Mouse (Mus musculus) liver, embryonic 12.5 days (tissue): ENCODE results near the gene Pycr1. TPM values are rescaled to one million over a fixed set of nuclear protein-coding genes. Genes with fewer than 3 reads are reported as not detected.

Experiments used
- ATAC-seq: fragments of 200-750 bp; cut with Nextera tagmentation; 2 replicates; pipeline ENCODE4 v1.8.0; 2017; ENCODE audit warnings: moderate number of reproducible peaks, mild to moderate bottlenecking, moderate library complexity
- H3K27ac ChIP-seq: fragments of 300-500 bp; sonication (generic); 2 replicates; pipeline ENCODE4 v1.5.1; 2016; ENCODE audit warnings: mild to moderate bottlenecking
- H3K27me3 ChIP-seq: fragments of 300-500 bp; sonication (generic); replicated peaks from 2 replicates; pipeline ENCODE4 v1.6.1; 2016; ENCODE audit warnings: mild to moderate bottlenecking, moderate library complexity
- H3K36me3 ChIP-seq: fragments of 300-500 bp; sonication (generic); 2 replicates; pipeline ENCODE4 v1.6.1; 2016; ENCODE audit warnings: mild to moderate bottlenecking, moderate library complexity
- H3K4me1 ChIP-seq: fragments of 300-500 bp; sonication (generic); 2 replicates; pipeline ENCODE4 v1.6.1; 2016
- H3K4me2 ChIP-seq: fragments of 300-500 bp; sonication (generic); 2 replicates; pipeline ENCODE4 v1.6.1; 2016; ENCODE audit warnings: mild to moderate bottlenecking, moderate library complexity
- H3K4me3 ChIP-seq: fragments of 300-500 bp; sonication (generic); 2 replicates; pipeline ENCODE4 v1.5.1; 2016; ENCODE audit warnings: mild to moderate bottlenecking, moderate library complexity
- H3K9ac ChIP-seq: fragments of 300-500 bp; sonication (generic); 2 replicates; pipeline ENCODE4 v1.6.1; 2016; ENCODE audit warnings: mild to moderate bottlenecking, moderate library complexity
- H3K9me3 ChIP-seq: fragments of 300-500 bp; sonication (generic); replicated peaks from 2 replicates; pipeline ENCODE4 v1.6.1; 2016; ENCODE audit warnings: mild to moderate bottlenecking, moderate library complexity
- WGBS: fragments of 180-500 bp; shearing (Covaris S2); methylation state at CpG from one replicate; pipeline ENCODE4 v1.1.7; 2016; ENCODE audit not compliant: insufficient replicate concordance; 5-methylcytosine and 5-hydroxymethylcytosine counted together
- polyA plus RNA-seq: library from polyadenylated mRNA; unstranded; fragments of >200 nt; fragmentation: Nextera tagmentation; extraction: Ambion mirVana; gene quantifications from 2 replicates; pipeline ENCODE4 v1.2.1, GENCODE M21; 2016

The Pycr1 gene
- polyA plus RNA-seq, 1 experiment from 2014 or later: 11.3 TPM

DNA sequence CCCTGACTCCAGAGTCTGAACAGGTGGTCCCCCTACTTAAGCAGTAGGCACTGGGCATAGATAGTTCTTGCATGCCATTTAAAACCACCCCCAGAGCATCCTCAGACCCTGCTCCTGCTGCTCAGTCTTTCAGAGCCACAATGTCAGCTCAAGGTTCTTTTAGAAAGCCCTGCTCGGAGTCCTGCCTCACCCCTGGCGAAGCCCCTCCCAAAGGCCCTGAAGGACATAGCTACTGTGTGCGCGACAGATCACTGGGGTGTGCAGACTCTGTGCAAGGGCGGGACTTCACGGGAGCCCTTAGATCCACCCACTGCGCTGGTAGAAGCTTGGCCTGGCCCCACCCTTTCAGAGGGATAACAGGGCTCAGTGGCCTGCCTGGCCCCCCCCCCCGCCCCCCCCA, 34.3 kb downstream of the Pycr1 start:
- 26% methylated on average over 8 of the region's 8 CpGs for WGBS
- H3K27me3 ChIP-seq: peaks cover 22% of the 10 kb centered on the region
- H3K27ac ChIP-seq: peak overlapping the region; percentile 15
- H3K9ac ChIP-seq: peak overlapping the region; percentile 33; the same call in 1 of the 2 replicates
- H3K4me1 ChIP-seq: peaks cover 41% of the 10 kb centered on the region
- H3K4me3 ChIP-seq: no peak overlapping the region
- peak overlapping the region; percentile 60 for H3K4me2 ChIP-seq
- ATAC-seq: peak; percentile 69
- H3K9me3 ChIP-seq: no peaks in the 10 kb centered on the region
- H3K36me3 ChIP-seq: peaks cover 79% of the 10 kb centered on the region

DNA sequence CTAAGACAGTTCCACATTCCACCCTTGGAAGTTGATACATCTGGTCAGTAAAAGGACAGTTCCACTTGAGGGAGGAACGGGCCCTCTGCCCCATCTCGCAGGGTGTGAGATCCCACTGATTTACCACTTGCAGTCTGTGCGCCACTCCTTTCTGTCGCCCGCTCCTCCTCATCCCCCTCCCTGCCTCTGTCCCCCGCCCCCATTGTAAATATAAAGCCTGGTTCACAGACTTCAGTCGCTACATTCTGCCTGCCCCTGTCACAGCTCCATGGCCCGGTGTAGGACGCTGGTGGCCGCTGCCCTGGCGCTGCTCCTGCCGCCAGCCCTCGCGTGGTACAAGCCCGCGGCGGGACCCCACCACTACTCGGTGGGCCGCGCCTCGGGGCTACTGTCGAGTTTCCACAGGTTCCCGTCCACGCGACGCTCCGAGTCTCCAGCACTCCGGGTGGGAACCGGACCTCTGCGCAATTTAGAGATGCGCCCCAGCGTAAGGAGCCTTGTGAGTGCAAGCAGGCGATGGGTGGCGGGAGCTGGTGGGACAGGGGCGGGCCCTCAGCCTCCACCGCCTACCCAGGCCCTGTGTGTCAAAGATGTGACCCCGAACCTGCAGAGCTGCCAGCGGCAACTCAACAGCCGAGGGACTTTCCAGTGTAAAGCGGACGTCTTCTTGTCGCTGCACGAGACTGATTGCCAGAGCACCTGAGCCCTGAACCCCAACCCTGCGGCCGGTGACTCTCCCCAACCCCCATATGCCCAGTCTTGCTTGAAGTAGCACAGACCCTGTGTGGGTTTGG, 35.1 kb downstream of the Pycr1 start, which contains the start of gene Npb:
TSS of gene Npb (plus strand) at position 237 of the 794 bp plus-strand sequence.
- H3K4me1 ChIP-seq: peaks cover 49% of the 10 kb centered on the region
- ATAC-seq: no peak
- peak within 1 kb of the TSS; percentile 38 for H3K4me3 ChIP-seq
- 23% methylated on average over 45 of the region's 45 CpGs for WGBS
- H3K36me3 ChIP-seq: peaks cover 79% of the 10 kb centered on the region
- peak within 1 kb of the TSS; percentile 29 for H3K27ac ChIP-seq
- H3K4me2 ChIP-seq: peak within 1 kb of the TSS; percentile 60
- peak within 1 kb of the TSS; percentile 33; the same call in 1 of the 2 replicates for H3K9ac ChIP-seq
- H3K9me3 ChIP-seq: no peaks in the 10 kb centered on the region
- H3K27me3 ChIP-seq: peaks cover 22% of the 10 kb centered on the region

DNA sequence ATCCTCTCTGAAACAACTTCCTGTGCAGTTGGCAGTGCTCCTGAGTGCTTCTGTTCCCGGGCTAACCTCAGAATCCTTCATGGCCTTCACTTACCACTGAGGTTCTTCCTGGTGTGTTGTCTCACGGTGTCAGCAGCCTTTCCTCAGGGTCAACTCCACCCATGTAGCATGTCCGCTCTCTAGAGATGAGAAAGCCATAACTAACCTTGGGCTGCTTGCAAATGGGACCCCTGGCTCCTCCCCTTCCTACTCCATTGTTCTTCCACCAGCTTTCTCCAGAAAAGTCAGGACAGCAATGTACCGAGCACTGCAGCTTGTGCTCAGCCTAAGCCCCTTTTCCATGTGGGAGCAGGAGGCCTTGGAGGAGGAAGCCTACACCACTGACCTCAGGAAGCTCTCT, 36.8 kb downstream of the Pycr1 start:
- Histone ChIP-seq H3K4me3 (no peak overlapping the region), H3K36me3 (peaks cover 79% of the 10 kb centered on the region), H3K27ac (peak overlapping the region; percentile 20), H3K4me1 (peaks cover 66% of the 10 kb centered on the region), H3K9ac (no peak overlapping the region), H3K27me3 (peaks cover 22% of the 10 kb centered on the region), H3K4me2 (no peak overlapping the region), H3K9me3 (no peaks in the 10 kb centered on the region)
- 70% methylated on average over 4 of the region's 4 CpGs for WGBS
- no peak for ATAC-seq

DNA sequence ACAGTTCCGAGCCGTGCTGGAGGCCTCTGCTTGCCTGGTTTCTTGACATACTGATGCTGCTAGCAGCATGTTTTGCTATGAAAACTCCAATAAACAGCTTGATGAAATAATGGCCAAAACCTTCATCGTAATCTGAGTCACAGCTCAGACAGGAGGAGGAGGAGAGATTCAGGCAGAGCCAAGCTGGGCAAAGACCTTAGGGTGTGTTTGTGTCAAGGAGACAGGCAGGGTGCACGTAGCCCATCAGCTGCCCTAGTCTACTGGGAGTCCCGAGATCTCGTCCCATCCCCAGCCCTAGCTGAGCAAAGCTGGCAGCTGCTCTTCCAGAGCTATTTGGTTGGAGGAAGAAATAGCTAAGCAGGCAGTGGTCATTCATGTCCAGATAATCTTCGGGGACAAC, 37.9 kb downstream of the Pycr1 start:
- Histone ChIP-seq H3K4me1 (peaks cover 70% of the 10 kb centered on the region), H3K9me3 (no peaks in the 10 kb centered on the region), H3K36me3 (peaks cover 77% of the 10 kb centered on the region)

DNA sequence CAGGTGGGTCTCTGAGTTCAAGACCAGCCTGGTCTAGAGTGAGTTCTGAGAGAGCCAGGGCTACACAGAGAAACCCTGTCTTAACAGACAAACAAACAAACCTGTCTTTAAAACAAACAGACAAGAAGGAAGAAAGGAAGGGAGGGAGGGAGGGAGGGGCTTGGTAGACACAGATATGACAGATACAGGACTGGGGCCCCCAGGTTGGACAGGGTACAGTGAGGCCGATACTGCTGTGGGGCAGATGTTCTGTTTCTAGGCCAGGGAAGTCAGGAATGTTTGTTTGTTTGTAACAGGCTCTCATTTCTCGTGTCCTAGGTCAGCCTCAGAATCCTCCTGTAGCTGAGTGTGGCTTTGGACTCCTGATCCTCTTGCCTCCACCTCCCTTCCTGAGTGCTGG, 40.0 kb downstream of the Pycr1 start:
- Histone ChIP-seq H3K4me1 (peaks cover 75% of the 10 kb centered on the region), H3K9me3 (no peaks in the 10 kb centered on the region), H3K27me3 (peaks cover 12% of the 10 kb centered on the region), H3K4me3 (peak overlapping the region; percentile 22; the same call in 1 of the 2 replicates), H3K9ac (peak overlapping the region; percentile 50), H3K36me3 (peaks cover 72% of the 10 kb centered on the region), H3K4me2 (peak overlapping the region; percentile 57), H3K27ac (peak overlapping the region; percentile 78)
- 15% methylated on average over 2 of the region's 2 CpGs for WGBS
- peak; percentile 81 for ATAC-seq

More for the DNA sequence above, 37.9 kb downstream of the Pycr1 start:
- Histone ChIP-seq H3K9ac (no peak overlapping the region), H3K4me2 (no peak overlapping the region), H3K27ac (no peak overlapping the region), H3K27me3 (peaks cover 22% of the 10 kb centered on the region), H3K4me3 (no peak overlapping the region)
- no peak for ATAC-seq
- WGBS: 85% methylated on average over 7 of the region's 7 CpGs

DNA sequence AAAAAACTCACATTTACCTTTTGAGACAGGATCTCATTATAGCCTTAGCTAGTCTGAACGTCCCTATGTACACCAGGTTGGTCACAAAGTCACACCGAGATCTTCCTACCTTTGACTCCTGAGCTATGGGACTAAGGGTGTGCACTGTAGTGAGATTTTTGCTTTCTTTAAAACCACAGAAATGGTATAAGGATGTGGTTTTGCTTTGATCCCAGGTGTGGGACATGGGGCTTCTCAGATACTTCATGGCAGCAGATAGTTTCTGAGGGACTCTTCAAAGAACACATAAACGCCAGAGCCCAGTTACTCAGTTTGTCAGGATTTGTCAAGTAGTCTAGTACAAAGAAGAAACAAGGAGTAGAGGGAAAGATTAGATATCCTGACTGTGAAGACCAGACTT, 42.9 kb downstream of the Pycr1 start:
- WGBS: 76% methylated on average over 3 of the region's 3 CpGs
- Histone ChIP-seq H3K4me2 (no peak overlapping the region), H3K27ac (0 out of 2 replicates have a peak overlapping the region, but pooled peaks have one; percentile 22), H3K36me3 (peaks cover 74% of the 10 kb centered on the region), H3K27me3 (no peaks in the 10 kb centered on the region), H3K9ac (no peak overlapping the region), H3K4me3 (no peak overlapping the region), H3K9me3 (no peaks in the 10 kb centered on the region), H3K4me1 (peaks cover 74% of the 10 kb centered on the region)
- no peak for ATAC-seq

DNA sequence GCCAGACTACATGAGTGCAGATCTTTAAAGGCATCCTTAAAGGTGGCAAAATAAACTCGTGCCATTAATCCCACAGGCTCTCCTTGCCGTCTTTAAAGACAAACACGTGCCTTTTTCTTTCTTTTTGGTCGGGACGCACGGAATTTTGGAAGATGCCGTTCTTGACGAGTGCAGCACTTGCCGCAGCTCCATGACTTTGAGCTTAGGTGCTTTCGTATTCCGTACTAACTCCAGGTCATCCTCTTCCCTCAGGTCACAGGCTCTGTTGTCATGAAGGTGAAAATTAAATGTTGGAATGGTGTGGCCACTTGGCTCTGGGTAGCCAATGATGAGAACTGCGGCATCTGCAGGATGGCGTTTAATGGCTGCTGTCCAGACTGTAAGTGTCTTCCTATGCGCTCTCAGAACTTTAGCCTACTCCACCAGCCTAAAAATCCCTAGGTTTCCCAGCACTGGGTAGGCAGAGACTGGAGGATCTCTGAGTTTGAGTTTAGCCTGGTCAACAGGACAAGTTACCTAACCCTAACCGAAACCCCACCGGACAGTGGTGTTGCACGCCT, 44.5 kb downstream of the Pycr1 start:
- H3K4me2 ChIP-seq: peak overlapping the region; percentile 93
- 42% methylated on average over 17 of the region's 17 CpGs for WGBS
- ATAC-seq: no peak
- peaks cover 78% of the 10 kb centered on the region for H3K4me1 ChIP-seq
- H3K9ac ChIP-seq: peak overlapping the region; percentile 80
- peak overlapping the region; percentile 95 for H3K4me3 ChIP-seq
- H3K9me3 ChIP-seq: no peaks in the 10 kb centered on the region
- H3K27me3 ChIP-seq: no peaks in the 10 kb centered on the region
- peak overlapping the region; percentile 96 for H3K27ac ChIP-seq
- H3K36me3 ChIP-seq: peaks cover 73% of the 10 kb centered on the region

DNA sequence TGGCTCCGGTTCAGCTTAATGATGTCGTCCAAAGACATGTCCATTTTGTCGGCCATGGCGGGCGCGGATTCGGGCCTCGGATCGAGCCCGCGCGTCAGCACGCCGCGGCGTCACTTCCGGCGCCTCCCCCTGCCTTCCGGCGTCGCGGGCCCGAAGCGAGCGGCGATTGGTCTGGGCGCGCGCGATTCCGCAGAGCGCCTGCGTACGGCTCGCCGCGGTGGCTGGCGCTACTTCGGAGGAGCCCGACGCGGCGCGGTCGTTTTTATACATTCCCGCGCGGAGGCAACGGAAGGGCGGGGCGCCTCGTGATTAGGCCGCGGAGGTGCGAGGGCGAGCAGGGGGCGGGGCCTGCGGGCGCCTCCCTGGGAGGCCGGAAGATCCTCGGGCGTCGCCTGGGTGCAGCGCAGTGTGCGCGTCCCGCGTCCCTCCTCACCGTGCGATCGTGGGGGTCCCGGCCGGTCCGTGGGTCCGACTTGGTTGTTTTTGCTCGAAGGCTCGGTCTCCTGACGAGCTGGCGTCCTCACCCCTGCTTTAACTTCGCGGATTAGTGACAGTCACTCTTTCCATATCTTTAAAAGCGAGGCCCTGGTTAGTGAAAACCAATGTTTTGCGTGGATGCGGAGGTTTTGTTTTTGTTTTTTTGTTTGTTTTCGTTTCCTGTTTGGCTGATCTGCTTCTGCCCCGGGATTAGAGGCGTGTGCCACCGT, 45.1 kb downstream of the Pycr1 start, which contains the start of the genes Alyref and Anapc11:
TSS of gene Alyref (minus strand) at position 83 of the 707 bp plus-strand sequence.
TSS of gene Anapc11 (plus strand) at position 139 of the 707 bp plus-strand sequence.
- H3K4me3 ChIP-seq: peak within 1 kb of the TSS; percentile 95
- H3K27ac ChIP-seq: peak within 1 kb of the TSS; percentile 96
- peak within 1 kb of the TSS; percentile 100 for H3K9ac ChIP-seq
- no peaks in the 10 kb centered on the region for H3K9me3 ChIP-seq
- H3K4me2 ChIP-seq: peak within 1 kb of the TSS; percentile 93
- H3K36me3 ChIP-seq: peaks cover 73% of the 10 kb centered on the region
- WGBS: 1% methylated on average over 88 of the region's 88 CpGs
- ATAC-seq: peak; percentile 97
- no peaks in the 10 kb centered on the region for H3K27me3 ChIP-seq
- H3K4me1 ChIP-seq: peaks cover 78% of the 10 kb centered on the region

DNA sequence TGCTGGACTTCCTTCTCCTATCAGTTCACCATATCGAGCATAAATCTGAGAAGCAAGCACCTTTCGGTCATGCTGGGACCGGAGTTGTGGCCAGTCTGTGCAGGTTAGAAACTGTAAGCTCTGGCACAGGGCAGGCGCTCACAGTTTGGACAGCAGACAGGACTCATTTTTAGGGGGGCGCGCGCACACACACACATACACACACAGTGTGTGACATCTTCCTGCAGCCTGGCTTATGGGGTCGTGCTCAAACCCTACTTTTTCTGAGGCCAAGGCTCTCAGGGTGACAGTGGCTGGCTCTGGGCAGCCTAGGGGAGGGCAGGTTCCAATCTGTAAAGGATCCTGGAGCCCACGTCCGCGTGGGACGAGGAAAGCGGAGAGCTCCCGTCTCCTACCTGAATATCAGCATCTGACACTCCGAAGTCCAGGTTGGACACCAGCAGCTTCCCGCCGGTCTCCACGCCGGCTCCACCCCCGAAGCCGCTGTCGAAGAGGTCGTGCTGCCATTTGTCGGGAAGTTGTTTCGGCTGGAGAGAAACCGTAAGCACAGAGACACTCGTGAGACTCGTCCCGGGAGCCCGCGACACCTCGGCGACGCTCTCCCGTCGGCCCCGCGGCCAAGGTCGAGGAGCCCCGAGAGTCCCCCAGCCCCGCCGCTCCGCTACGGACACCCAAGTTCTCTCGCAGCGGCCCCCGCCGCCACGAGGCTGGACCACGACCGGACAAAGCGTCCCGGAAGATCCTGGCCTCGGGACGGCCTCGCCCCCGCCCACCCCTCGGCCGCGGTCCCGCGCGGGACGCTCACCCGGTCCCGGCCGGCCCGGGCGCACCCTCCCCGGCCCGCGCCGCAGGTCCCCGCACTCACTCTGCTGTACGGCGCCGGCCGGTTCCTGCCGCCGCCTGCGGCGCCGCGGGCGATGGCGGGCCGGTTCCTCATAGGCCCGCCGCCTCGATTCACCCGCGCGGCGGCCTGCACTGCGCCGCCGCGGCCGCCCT, 46.0 kb downstream of the Pycr1 start:
- H3K36me3 ChIP-seq: peaks cover 73% of the 10 kb centered on the region
- no peaks in the 10 kb centered on the region for H3K27me3 ChIP-seq
- H3K27ac ChIP-seq: peak overlapping the region; percentile 96
- WGBS: 3% methylated on average over 92 of the region's 99 CpGs
- ATAC-seq: peak; percentile 30
- peak overlapping the region; percentile 100 for H3K9ac ChIP-seq
- peaks cover 74% of the 10 kb centered on the region for H3K4me1 ChIP-seq
- peak overlapping the region; percentile 95 for H3K4me3 ChIP-seq
- H3K4me2 ChIP-seq: peak overlapping the region; percentile 93
- H3K9me3 ChIP-seq: no peaks in the 10 kb centered on the region

DNA sequence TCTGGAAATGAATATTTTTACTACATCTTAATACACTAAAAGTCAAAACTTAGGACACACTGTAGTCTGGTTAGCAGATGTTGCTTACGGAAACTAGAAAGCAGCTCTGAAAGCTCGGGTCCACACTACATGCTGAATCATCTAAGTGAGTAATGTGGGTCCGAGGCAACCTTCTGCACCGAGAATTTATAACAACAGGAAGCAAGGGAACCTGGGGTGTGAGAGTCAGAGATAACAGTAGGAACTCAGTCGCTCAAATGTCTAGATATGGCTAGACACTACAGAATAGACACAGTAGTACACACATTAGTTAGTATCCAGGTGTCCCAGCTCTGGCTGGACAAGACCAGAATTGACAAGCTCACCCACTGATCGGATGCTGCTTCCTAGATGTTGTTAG, 55.0 kb downstream of the Pycr1 start:
- no peaks in the 10 kb centered on the region for H3K9me3 ChIP-seq
- no peaks in the 10 kb centered on the region for H3K27me3 ChIP-seq
- peak overlapping the region; percentile 33; the same call in 1 of the 2 replicates for H3K27ac ChIP-seq
- no peak overlapping the region for H3K4me2 ChIP-seq
- H3K4me1 ChIP-seq: peaks cover 28% of the 10 kb centered on the region
- no peak overlapping the region for H3K9ac ChIP-seq
- 27% methylated on average over 6 of the region's 6 CpGs for WGBS
- ATAC-seq: peak; percentile 72
- H3K36me3 ChIP-seq: peaks cover 100% of the 10 kb centered on the region
- no peak overlapping the region for H3K4me3 ChIP-seq
